In genomic region chr6:145116098-145116672, GRCm38 (mm10) we compare ENCODE assay signal across 9 mouse cellular contexts. TPM values are rescaled to one million over a fixed set of nuclear protein-coding genes. Genes with fewer than 3 reads are reported as not detected.
DNase-seq lines count a peak whose midpoint lies in the region; ATAC-seq and TF ChIP-seq lines count a peak whose summit lies in the region.
"Had no signal": no experiment of that assay in that cellular context is flagged by ENCODE, and none has a peak within 500 bp of the region (broad histone marks: within the 10 kb centered on the region; RNA-seq: fewer than 3 reads in every experiment).

No protein-coding gene starts in this region.

- H3K27ac ChIP-seq in midbrain, embryonic 11.5 days (ENCODE audit: low read depth, low read length) = peak overlapping the region; percentile 62
- no peak overlapping the region for H3K27ac ChIP-seq in midbrain, postnatal 0 days (ENCODE audit: low read depth, low read length)
- peak overlapping the region; percentile 46; the same call in 1 of the 2 replicates for H3K27ac ChIP-seq in forebrain, postnatal 0 days (ENCODE audit: low read depth, low read length)
- H3K27ac ChIP-seq in left cerebral cortex, adult 2 months = no peak overlapping the region
- H3K27ac ChIP-seq in gastrocnemius, adult 2 months = no peak overlapping the region

- no peak overlapping the region for H3K4me3 ChIP-seq in midbrain, embryonic 11.5 days (ENCODE audit: low read depth, low read length)
- no peak overlapping the region for H3K4me3 ChIP-seq in midbrain, postnatal 0 days (ENCODE audit: low read depth, low read length)
- H3K4me3 ChIP-seq in forebrain, postnatal 0 days (ENCODE audit: low read depth, low read length) = no peak overlapping the region
- peak overlapping the region; percentile 4 for H3K4me3 ChIP-seq in megakaryocyte, embryonic 14.5 days (replicated peaks)
- H3K4me3 ChIP-seq in left cerebral cortex, adult 2 months = no peak overlapping the region
- no peak overlapping the region for H3K4me3 ChIP-seq in gastrocnemius, adult 2 months

- no peak for TF ChIP-seq CTCF in midbrain, postnatal 0 days (IDR thresholded peaks at IDR 0.05)
- TF ChIP-seq CTCF in forebrain, postnatal 0 days (IDR thresholded peaks at IDR 0.05; ENCODE audit: low read depth) = no peak
- TF ChIP-seq CTCF in left cerebral cortex, adult 2 months (IDR thresholded peaks at IDR 0.05) = no peak
- TF ChIP-seq CTCF in gastrocnemius, adult 2 months (IDR thresholded peaks at IDR 0.05) = no peak

- peaks cover 12% of the 10 kb centered on the region for H3K4me1 ChIP-seq in midbrain, embryonic 11.5 days (ENCODE audit: control insufficient read depth, insufficient read depth, low read length)
- no peaks in the 10 kb centered on the region for H3K4me1 ChIP-seq in midbrain, postnatal 0 days (ENCODE audit: insufficient read depth, low read length)
- no peaks in the 10 kb centered on the region for H3K4me1 ChIP-seq in forebrain, postnatal 0 days (ENCODE audit: insufficient read depth)
- peaks cover 57% of the 10 kb centered on the region for H3K4me1 ChIP-seq in megakaryocyte, embryonic 14.5 days

- intact Hi-C loops in left cerebral cortex, adult 2 months (cut with DNase I) = no loop called here
- intact Hi-C loops in gastrocnemius, adult 2 months (cut with DNase I) = no loop called here

- H3K9me3 ChIP-seq in midbrain, embryonic 11.5 days (ENCODE audit: control insufficient read depth, low read length) = no peaks in the 10 kb centered on the region
- H3K9me3 ChIP-seq in midbrain, postnatal 0 days (ENCODE audit: low read length) = no peaks in the 10 kb centered on the region
- no peaks in the 10 kb centered on the region for H3K9me3 ChIP-seq in forebrain, postnatal 0 days (ENCODE audit: low read length)
- peaks cover 15% of the 10 kb centered on the region for H3K9me3 ChIP-seq in megakaryocyte, embryonic 14.5 days

- 4% methylated on average over 4 of the region's 4 CpGs for WGBS in midbrain, embryonic 11.5 days
- WGBS in midbrain, postnatal 0 days = 15% methylated on average over 4 of the region's 4 CpGs
- 11% methylated on average over 4 of the region's 4 CpGs for WGBS in forebrain, postnatal 0 days

- no peaks in the 10 kb centered on the region for H3K36me3 ChIP-seq in midbrain, embryonic 11.5 days (ENCODE audit: control insufficient read depth, insufficient read depth, low read length)
- H3K36me3 ChIP-seq in midbrain, postnatal 0 days (ENCODE audit: insufficient read depth, low read length) = no peaks in the 10 kb centered on the region
- H3K36me3 ChIP-seq in forebrain, postnatal 0 days (ENCODE audit: insufficient read depth) = no peaks in the 10 kb centered on the region
- peaks cover 9% of the 10 kb centered on the region for H3K36me3 ChIP-seq in megakaryocyte, embryonic 14.5 days (replicated peaks; ENCODE audit: low read length)

- no peaks in the 10 kb centered on the region for H3K27me3 ChIP-seq in midbrain, embryonic 11.5 days (ENCODE audit: control insufficient read depth, insufficient read depth, low read length)
- no peaks in the 10 kb centered on the region for H3K27me3 ChIP-seq in midbrain, postnatal 0 days (ENCODE audit: insufficient read depth, low read length)
- no peaks in the 10 kb centered on the region for H3K27me3 ChIP-seq in forebrain, postnatal 0 days (ENCODE audit: insufficient read depth, low read length)
- no peaks in the 10 kb centered on the region for H3K27me3 ChIP-seq in megakaryocyte, embryonic 14.5 days (replicated peaks)

- peak; percentile 90 for ATAC-seq in midbrain, embryonic 11.5 days (ENCODE audit: low FRiP score)
- no peak for ATAC-seq in midbrain, postnatal 0 days (ENCODE audit: low FRiP score)
- ATAC-seq in forebrain, postnatal 0 days = peak; percentile 75
- no peak for ATAC-seq in granulocyte monocyte progenitor cell, adult 5-6 weeks (replicated peaks; ENCODE audit: poor library complexity, severe bottlenecking)

- peak overlapping the region; percentile 8; the same call in 1 of the 2 replicates for H3K4me2 ChIP-seq in midbrain, embryonic 11.5 days
- H3K4me2 ChIP-seq in midbrain, postnatal 0 days (ENCODE audit: low read depth, low read length, poor library complexity, severe bottlenecking) = no peak overlapping the region
- H3K4me2 ChIP-seq in forebrain, postnatal 0 days (ENCODE audit: low read depth) = no peak overlapping the region

- peak overlapping the region; percentile 51 for H3K9ac ChIP-seq in midbrain, embryonic 11.5 days (ENCODE audit: low read length)
- H3K9ac ChIP-seq in midbrain, postnatal 0 days (replicated peaks; ENCODE audit: low read length, poor library complexity, severe bottlenecking) = no peak overlapping the region
- no peak overlapping the region; the same call in 1 of the 2 replicates for H3K9ac ChIP-seq in forebrain, postnatal 0 days

- DNase-seq in midbrain, embryonic 11.5 days (ENCODE audit: low spot score, missing footprints) = peak; percentile 92
- no peak for DNase-seq in midbrain, postnatal 0 days (ENCODE audit: low spot score)
- DNase-seq in forebrain, postnatal 0 days = peak; percentile 22
- no peak for DNase-seq in cerebellum, adult 11-12 months
- no peak for DNase-seq in left cerebral cortex, adult 2 months (ENCODE audit: extremely low spot score in 1 of 2, low spot score in 2 of 2)
- no peak for DNase-seq in gastrocnemius, adult 2 months

RNA-seq across cellular contexts. Expression of gene Lrmp, which starts 0.7 kb away (rescaled TPM):
- polyA plus RNA-seq in midbrain, embryonic 11.5 days (2014; fragmentation: Nextera tagmentation; extraction: Ambion mirVana) = 1.4 and 1.9 TPM in 2 replicates
- 1.8 and 2.9 TPM in 2 replicates for total RNA-seq in midbrain, postnatal 0 days (2014; rRNA removed)
- 0.59 and 1.5 TPM in 2 replicates for polyA plus RNA-seq in midbrain, postnatal 0 days (2015; fragmentation: Nextera tagmentation; extraction: Ambion mirVana)
- total RNA-seq in forebrain, postnatal 0 days (2014; rRNA removed) = 1.3 and 2.2 TPM in 2 replicates
- polyA plus RNA-seq in forebrain, postnatal 0 days (2015; fragmentation: Nextera tagmentation; extraction: Ambion mirVana) = 0.80 and 1.0 TPM in 2 replicates
- polyA plus RNA-seq in megakaryocyte, embryonic 14.5 days (2012; ENCODE audit: insufficient read depth, low replicate concordance) = 69.2 and 175 TPM in 2 replicates
- total RNA-seq in left cerebral cortex, adult 2 months (2021) = 1 to 10 TPM; 2.4 to 2.5 TPM
- total RNA-seq in gastrocnemius, adult 2 months (2021) = under 1 TPM; 0.31 to 0.61 TPM
- total RNA-seq in granulocyte monocyte progenitor cell, adult 5-6 weeks (2014; fragmentation: Nextera tagmentation) = 64.7 and 94.7 TPM in 2 replicates
- total RNA-seq in granulocyte monocyte progenitor cell, adult 5-6 weeks (2017) = 108 and 121 TPM in 2 replicates

RNA-seq across cellular contexts. Expression of gene Bcat1, which starts 40.2 kb away (rescaled TPM):
- polyA plus RNA-seq in midbrain, embryonic 11.5 days (2014; fragmentation: Nextera tagmentation; extraction: Ambion mirVana) = 140 and 150 TPM in 2 replicates
- 94.2 and 96.8 TPM in 2 replicates for total RNA-seq in midbrain, postnatal 0 days (2014; rRNA removed)
- 57.0 and 63.5 TPM in 2 replicates for polyA plus RNA-seq in midbrain, postnatal 0 days (2015; fragmentation: Nextera tagmentation; extraction: Ambion mirVana)
- total RNA-seq in forebrain, postnatal 0 days (2014; rRNA removed) = 97.5 and 97.9 TPM in 2 replicates
- 50.7 and 51.5 TPM in 2 replicates for polyA plus RNA-seq in forebrain, postnatal 0 days (2015; fragmentation: Nextera tagmentation; extraction: Ambion mirVana)
- polyA plus RNA-seq in megakaryocyte, embryonic 14.5 days (2012; ENCODE audit: insufficient read depth, low replicate concordance) = 0.81 TPM in 1 of 2 replicates, not detected in the other
- 10 to 100 TPM; 84.3 to 85.4 TPM for total RNA-seq in left cerebral cortex, adult 2 months (2021)
- total RNA-seq in gastrocnemius, adult 2 months (2021) = under 1 TPM; 0.64 to 0.66 TPM
- 0.52 TPM in 1 of 2 replicates, not detected in the other for total RNA-seq in granulocyte monocyte progenitor cell, adult 5-6 weeks (2014; fragmentation: Nextera tagmentation)
- 2.1 and 7.0 TPM in 2 replicates for total RNA-seq in granulocyte monocyte progenitor cell, adult 5-6 weeks (2017)
- total RNA-seq: neutrophil, adult 5-6 weeks had no signal

Comparison
In these comparisons a context has a peak if more than half of its experiments do, and no peak if none do; other contexts are left out.
1. ATAC-seq: peak in midbrain, embryonic 11.5 days (single experiment) and forebrain, postnatal 0 days (single experiment); none in midbrain, postnatal 0 days (single experiment) and granulocyte monocyte progenitor cell, adult 5-6 weeks (single experiment).
2. DNase-seq: peak in midbrain, embryonic 11.5 days (single experiment) and forebrain, postnatal 0 days (single experiment); none in midbrain, postnatal 0 days (single experiment), cerebellum, adult 11-12 months (single experiment), left cerebral cortex, adult 2 months (0 of 2) and gastrocnemius, adult 2 months (single experiment).
3. H3K27ac ChIP-seq: peak in midbrain, embryonic 11.5 days (single experiment) and forebrain, postnatal 0 days (single experiment); none in midbrain, postnatal 0 days (single experiment), left cerebral cortex, adult 2 months (single experiment) and gastrocnemius, adult 2 months (single experiment).
4. RNA of gene Lrmp, which starts 0.7 kb away (total RNA-seq): 64.7 to 121 TPM in granulocyte monocyte progenitor cell, adult 5-6 weeks; 2.4 to 2.5 TPM in left cerebral cortex, adult 2 months, 1.8 to 2.9 TPM in midbrain, postnatal 0 days, 1.3 to 2.2 TPM in forebrain, postnatal 0 days and 0.31 to 0.61 TPM in gastrocnemius, adult 2 months; every median in the first group is over 10 times any median in the second.
5. RNA of gene Bcat1, which starts 40.2 kb away (total RNA-seq): 97.5 to 97.9 TPM in forebrain, postnatal 0 days, 94.2 to 96.8 TPM in midbrain, postnatal 0 days and 84.3 to 85.4 TPM in left cerebral cortex, adult 2 months; 0.52 to 7.0 TPM in granulocyte monocyte progenitor cell, adult 5-6 weeks and 0.64 to 0.66 TPM in gastrocnemius, adult 2 months; every median in the first group is over 10 times any median in the second.